Mouse (Mus musculus) hindbrain, embryonic 14.5 days (tissue): ENCODE results near the gene Cyb561d1. TPM values are rescaled to one million over a fixed set of nuclear protein-coding genes. Genes with fewer than 3 reads are reported as not detected.
"Not testable (repeated sequence)": the region's sequence is repeated elsewhere in the genome, so short reads cannot be mapped to it uniquely, and the experiment has no call there.

Experiments
- ATAC-seq: fragments of 200-750 bp; cut with Nextera tagmentation; 2 replicates; pipeline ENCODE4 v1.8.0; 2017; ENCODE audit warnings: moderate number of reproducible peaks, mild to moderate bottlenecking, moderate TSS enrichment, moderate library complexity; ENCODE audit not compliant: low FRiP score
- DNase-seq: peaks from one replicate; pipeline ENCODE4 v3.0.0-alpha.2; 2015; ENCODE audit warnings: low spot score
- H3K27ac ChIP-seq: fragments of 300-500 bp; sonication (generic); 2 replicates; pipeline ENCODE4 v1.5.1; 2014; ENCODE audit warnings: mild to moderate bottlenecking, moderate library complexity
- H3K27me3 ChIP-seq: fragments of 300-500 bp; sonication (generic); 2 replicates; pipeline ENCODE4 v1.6.1; 2014; ENCODE audit warnings: mild to moderate bottlenecking, low read length, mixed read lengths; ENCODE audit not compliant: control insufficient read depth, insufficient read depth
- H3K36me3 ChIP-seq: fragments of 300-500 bp; sonication (generic); replicated peaks from 2 replicates; pipeline ENCODE4 v1.6.1; 2014; ENCODE audit not compliant: control insufficient read depth, insufficient read depth
- H3K4me1 ChIP-seq: fragments of 300-500 bp; sonication (generic); replicated peaks from 2 replicates; pipeline ENCODE4 v1.6.1; 2014; ENCODE audit warnings: antibody characterized with exemption, low read length, mixed read lengths; ENCODE audit not compliant: control insufficient read depth, insufficient read depth
- H3K4me2 ChIP-seq: fragments of 300-500 bp; sonication (generic); replicated peaks from 2 replicates; pipeline ENCODE4 v1.6.1; 2014; ENCODE audit warnings: mild to moderate bottlenecking, moderate library complexity
- H3K4me3 ChIP-seq: fragments of 300-500 bp; sonication (generic); replicated peaks from 2 replicates; pipeline ENCODE4 v1.5.1; 2014; ENCODE audit warnings: mild to moderate bottlenecking, low read length
- H3K9ac ChIP-seq: fragments of 300-500 bp; sonication (generic); 2 replicates; pipeline ENCODE4 v1.6.1; 2014
- H3K9me3 ChIP-seq: fragments of 300-500 bp; sonication (generic); 2 replicates; pipeline ENCODE4 v1.6.1; 2016; ENCODE audit warnings: low read length; ENCODE audit not compliant: control insufficient read depth
- WGBS: fragments of 180-500 bp; shearing (Covaris S2); extraction: QIAGEN DNeasy Blood & Tissue Kit; methylation state at CpG from one replicate; pipeline ENCODE4 v1.1.7; 2014; 5-methylcytosine and 5-hydroxymethylcytosine counted together
- polyA plus RNA-seq: library from polyadenylated mRNA; unstranded; fragments of >200 nt; fragmentation: Nextera tagmentation; extraction: Ambion mirVana; gene quantifications from 2 replicates; pipeline ENCODE4 v1.2.1, GENCODE M21; 2014

Cyb561d1 gene
- polyA plus RNA-seq: 2.4 and 2.7 TPM in 2 replicates

DNA sequence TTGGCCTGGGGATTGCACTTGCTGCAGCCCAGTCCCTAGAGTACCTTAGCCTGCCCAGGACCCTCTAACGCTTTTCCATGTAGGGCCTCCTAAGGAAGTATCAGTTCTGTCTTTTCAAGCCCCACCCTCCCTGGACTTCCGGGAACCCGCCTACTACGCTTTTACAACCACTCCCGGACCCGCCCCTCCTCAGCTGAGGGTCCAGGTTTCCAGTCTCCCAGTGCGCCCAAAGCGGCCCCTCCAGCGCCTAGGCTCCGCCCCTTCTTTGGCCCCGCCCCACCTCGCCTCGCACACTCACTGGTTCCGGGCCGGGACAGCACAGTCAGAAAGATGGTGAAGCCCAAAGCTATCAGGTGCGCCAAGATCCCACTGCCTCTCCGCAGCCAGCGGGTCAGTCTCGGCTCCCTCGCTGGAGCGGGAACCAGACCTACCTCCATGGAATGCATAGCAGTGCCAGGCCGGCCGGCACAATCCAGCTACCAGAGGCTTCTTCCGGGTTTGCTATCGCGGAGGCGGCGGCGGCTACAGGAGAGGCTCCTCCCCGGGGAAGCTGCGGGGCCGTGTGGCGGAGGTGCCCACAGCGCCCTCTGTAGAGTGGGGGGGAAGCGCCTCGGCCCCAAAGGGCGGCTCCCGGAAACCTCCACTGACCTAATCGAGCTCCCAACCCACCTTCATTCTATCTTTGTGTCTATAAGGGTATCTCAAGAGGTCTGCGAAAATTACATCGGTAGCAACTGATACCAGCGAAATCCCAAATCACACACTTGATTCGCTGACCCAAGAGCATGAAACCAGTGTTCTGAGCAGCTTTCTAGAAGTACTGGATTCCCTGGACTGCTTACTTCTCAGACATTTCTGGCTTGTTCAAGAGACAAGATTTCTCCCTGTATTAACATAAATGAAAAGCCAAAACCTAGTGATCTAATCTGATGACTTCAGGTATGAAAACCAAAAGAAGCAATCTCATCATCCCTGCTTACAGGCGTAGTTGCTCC, at the start of gene Cyb561d1:
Cyb561d1 (minus strand) TSS at position 884 of the 995 bp plus-strand sequence.
- Histone ChIP-seq H3K36me3 (peaks cover 46% of the 10 kb centered on the region), H3K27ac (peak within 1 kb of the TSS; percentile 77), H3K27me3 (no peaks in the 10 kb centered on the region), H3K9me3 (no peaks in the 10 kb centered on the region), H3K4me2 (peak within 1 kb of the TSS; percentile 60), H3K4me3 (peak within 1 kb of the TSS; percentile 45), H3K4me1 (peaks cover 28% of the 10 kb centered on the region), H3K9ac (peak within 1 kb of the TSS; percentile 65)
- ATAC-seq: peak; percentile 84
- DNase-seq: peak; percentile 75
- 3% methylated on average over 44 of the region's 44 CpGs for WGBS

DNA sequence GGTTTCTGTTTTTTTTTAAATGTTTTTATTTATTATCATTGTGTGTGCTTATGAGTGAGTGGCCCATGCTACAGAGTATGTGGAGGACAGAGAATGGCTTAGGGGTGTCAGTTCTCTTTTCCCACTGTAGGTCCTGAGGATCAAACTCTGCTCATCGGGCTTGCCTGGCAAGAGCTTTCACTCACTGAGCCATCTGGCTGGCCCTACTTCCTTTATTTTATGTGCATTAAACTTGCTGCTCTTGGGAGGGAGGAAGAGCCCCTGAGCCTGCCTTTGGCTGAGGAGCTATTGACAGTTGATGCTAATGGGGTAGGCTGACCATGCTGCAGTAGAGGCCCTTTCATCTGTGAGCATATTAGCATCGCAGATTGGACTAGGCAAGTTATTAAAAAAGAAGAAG, 45.8 kb upstream of the Cyb561d1 start:
- Histone ChIP-seq H3K9ac (no peak overlapping the region), H3K9me3 (no peaks in the 10 kb centered on the region), H3K4me1 (no peaks in the 10 kb centered on the region), H3K27me3 (no peaks in the 10 kb centered on the region), H3K4me3 (no peak overlapping the region), H3K4me2 (no peak overlapping the region), H3K27ac (no peak overlapping the region), H3K36me3 (no peaks in the 10 kb centered on the region)
- 83% methylated on average over 2 of the region's 2 CpGs for WGBS
- DNase-seq (no peak), ATAC-seq (no peak)

DNA sequence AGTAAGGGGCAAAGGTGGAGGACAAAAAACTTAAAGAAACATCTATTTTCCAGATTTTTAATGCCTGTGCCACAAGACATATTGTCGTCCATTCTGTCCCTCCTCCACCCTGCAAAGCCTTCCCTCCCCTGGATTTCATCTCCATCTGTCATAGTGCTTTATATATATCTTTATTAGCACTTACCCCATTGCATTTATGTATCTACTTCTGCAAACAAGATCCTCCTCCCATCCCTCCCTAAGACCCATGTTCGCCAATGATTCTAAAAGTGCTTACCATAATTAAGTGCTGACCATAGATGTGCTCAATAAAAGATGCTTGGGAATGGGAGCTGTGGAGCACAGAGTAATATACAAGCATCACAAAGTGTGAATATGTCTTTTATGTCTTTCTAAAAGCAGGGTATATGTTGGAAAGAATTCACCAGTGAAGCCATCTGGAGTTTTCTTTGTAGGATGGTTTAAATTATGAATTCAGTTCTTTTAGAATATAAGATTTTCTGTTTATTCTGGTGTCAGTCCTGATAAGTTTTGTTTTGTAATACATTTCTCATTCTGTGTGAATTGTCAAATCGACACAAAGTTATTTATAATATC, 40.3 kb upstream of the Cyb561d1 start:
- no peak for DNase-seq
- Histone ChIP-seq H3K9ac (no peak overlapping the region), H3K27ac (no peak overlapping the region), H3K4me1 (no peaks in the 10 kb centered on the region), H3K27me3 (no peaks in the 10 kb centered on the region), H3K4me3 (no peak overlapping the region), H3K36me3 (no peaks in the 10 kb centered on the region), H3K4me2 (no peak overlapping the region), H3K9me3 (no peaks in the 10 kb centered on the region)
- no peak for ATAC-seq
- WGBS: 93% methylated on average over 3 of the region's 3 CpGs

DNA sequence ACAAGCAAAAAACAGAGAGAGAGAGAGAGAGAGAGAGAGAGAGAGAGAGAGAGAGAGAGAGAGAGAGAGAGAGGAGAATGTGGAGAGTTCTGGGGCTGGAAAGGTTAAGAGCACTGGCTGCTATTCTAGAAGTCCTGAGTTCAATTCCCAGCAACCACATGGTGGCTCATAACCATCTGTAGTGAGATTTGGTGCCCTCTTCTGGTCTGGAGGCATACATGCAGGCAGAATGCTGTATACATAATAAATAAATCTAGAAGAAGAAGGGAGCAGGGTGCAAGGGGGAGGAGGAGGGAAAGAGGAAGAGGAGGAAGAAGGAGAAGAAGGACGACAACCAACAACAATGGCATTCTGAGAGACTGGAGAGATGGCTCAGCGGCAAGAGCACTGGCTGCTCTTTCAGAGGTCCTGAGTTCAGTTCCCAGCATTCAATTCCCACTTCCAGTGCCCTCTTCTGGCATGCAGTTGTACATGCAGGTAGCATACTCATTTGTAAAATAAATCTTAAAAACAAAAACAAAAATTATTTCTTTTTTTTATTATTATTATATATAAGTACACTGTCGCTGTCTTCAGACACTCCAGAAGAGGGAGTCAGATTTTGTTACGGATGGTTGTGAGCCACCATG, 36.6 kb upstream of the Cyb561d1 start:
- H3K36me3 ChIP-seq, H3K27ac ChIP-seq, H3K4me3 ChIP-seq, DNase-seq, ATAC-seq, H3K4me1 ChIP-seq, H3K9me3 ChIP-seq, H3K27me3 ChIP-seq, H3K9ac ChIP-seq, H3K4me2 ChIP-seq: not testable (repeated sequence)
- WGBS: 85% methylated on average over 4 of the region's 4 CpGs

DNA sequence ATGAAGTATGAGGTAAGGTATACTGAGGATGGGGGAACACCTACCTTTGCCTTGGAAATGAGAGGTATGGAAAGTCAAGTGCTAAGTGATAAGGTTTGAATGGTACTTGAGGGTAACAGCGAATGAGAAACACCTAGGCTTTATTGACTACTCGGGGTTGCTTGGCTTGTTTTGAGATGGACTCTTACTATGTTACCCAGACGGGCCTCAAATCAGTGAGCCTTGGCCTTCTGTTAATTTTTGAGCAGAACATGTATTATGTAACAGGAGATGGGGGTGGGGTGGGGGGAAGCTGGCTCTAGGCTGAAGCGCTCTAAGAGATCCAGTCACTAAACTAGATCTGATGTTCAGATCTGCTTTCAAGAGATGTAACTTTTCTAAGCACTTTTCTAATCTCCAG, 30.6 kb upstream of the Cyb561d1 start:
- peaks cover 2% of the 10 kb centered on the region; the same call in 1 of the 2 replicates for H3K4me1 ChIP-seq
- H3K9ac ChIP-seq: no peak overlapping the region
- 86% methylated on average over 4 of the region's 4 CpGs for WGBS
- H3K4me3 ChIP-seq: no peak overlapping the region
- ATAC-seq (no peak), DNase-seq (no peak)
- H3K27ac ChIP-seq: no peak overlapping the region
- H3K4me2 ChIP-seq: no peak overlapping the region
- peaks cover 20% of the 10 kb centered on the region for H3K27me3 ChIP-seq
- H3K9me3 ChIP-seq: no peaks in the 10 kb centered on the region
- H3K36me3 ChIP-seq: no peaks in the 10 kb centered on the region

DNA sequence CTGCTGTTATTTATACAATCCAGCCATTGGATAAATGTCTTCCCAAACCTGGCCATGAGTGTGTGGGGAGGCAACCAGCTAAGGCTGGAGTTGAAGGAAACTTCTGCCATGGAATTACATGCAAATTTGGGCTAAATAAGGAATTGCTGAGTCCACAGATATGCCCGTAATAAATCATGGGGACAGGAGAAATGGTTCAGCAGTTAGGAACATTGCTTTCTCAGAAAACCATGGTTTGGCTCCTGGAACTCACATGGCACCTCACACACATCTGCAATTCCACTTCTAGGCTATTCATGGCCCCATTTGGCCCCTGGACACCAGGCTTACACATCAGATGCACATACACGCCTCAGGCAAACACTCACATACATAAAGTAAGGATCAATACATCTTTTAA, 26.5 kb upstream of the Cyb561d1 start:
- ATAC-seq (no peak), DNase-seq (no peak)
- Histone ChIP-seq H3K4me3 (no peak overlapping the region), H3K4me2 (no peak overlapping the region), H3K27me3 (peaks cover 55% of the 10 kb centered on the region), H3K9ac (no peak overlapping the region), H3K4me1 (peaks cover 5% of the 10 kb centered on the region), H3K36me3 (no peaks in the 10 kb centered on the region), H3K9me3 (no peaks in the 10 kb centered on the region), H3K27ac (no peak overlapping the region)
- WGBS: 84% methylated on average over 2 of the region's 2 CpGs

DNA sequence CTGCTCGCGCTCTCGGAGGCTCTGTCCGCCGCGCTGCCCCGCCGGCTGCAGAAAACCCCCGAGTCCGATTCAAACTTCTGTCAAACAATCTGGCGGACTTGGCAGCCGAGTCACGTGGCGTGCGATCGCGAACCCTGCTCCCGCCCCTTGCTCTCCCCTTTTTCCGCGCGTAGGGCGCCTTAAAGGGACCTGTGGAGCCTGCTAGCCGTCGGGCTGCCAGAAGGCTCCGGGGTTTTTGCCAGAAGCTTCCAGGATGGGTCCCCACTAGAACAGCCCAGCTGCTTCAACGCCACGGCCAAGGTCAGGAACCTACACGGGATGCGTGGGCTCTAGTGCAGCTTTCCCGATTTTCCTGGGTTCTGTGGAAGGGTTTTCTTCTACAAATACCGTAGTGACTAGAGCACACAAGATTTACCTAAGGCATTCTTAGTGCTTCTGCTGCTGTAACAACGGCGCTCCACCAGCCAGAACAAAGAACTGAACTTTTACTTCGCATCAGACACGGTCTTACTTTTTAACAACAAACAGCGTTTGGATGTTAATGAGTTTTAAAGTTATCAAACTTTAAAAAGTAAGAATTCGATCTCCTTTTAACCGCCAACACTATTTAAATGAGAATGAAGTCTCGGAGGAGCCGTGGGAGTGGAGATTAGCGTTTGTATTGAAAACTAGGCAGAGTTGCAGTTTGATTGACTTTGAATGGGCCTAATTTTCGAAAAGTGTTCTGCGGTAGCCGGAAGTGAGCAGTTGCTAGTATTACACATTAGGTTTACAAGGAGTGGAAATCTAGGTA, 25.7 kb upstream of the Cyb561d1 start, which contains the start of gene Sypl2:
Sypl2 (minus strand) TSS at position 91 of the 793 bp plus-strand sequence.
- Histone ChIP-seq H3K9me3 (no peaks in the 10 kb centered on the region), H3K4me2 (peak within 1 kb of the TSS; percentile 61), H3K27me3 (peaks cover 57% of the 10 kb centered on the region), H3K9ac (peak within 1 kb of the TSS; percentile 31; the same call in 1 of the 2 replicates), H3K27ac (no peak within 1 kb of the TSS), H3K4me1 (peaks cover 5% of the 10 kb centered on the region), H3K36me3 (no peaks in the 10 kb centered on the region), H3K4me3 (peak within 1 kb of the TSS; percentile 34)
- ATAC-seq (no peak), DNase-seq (peak; percentile 38)
- 2% methylated on average over 44 of the region's 44 CpGs for WGBS

DNA sequence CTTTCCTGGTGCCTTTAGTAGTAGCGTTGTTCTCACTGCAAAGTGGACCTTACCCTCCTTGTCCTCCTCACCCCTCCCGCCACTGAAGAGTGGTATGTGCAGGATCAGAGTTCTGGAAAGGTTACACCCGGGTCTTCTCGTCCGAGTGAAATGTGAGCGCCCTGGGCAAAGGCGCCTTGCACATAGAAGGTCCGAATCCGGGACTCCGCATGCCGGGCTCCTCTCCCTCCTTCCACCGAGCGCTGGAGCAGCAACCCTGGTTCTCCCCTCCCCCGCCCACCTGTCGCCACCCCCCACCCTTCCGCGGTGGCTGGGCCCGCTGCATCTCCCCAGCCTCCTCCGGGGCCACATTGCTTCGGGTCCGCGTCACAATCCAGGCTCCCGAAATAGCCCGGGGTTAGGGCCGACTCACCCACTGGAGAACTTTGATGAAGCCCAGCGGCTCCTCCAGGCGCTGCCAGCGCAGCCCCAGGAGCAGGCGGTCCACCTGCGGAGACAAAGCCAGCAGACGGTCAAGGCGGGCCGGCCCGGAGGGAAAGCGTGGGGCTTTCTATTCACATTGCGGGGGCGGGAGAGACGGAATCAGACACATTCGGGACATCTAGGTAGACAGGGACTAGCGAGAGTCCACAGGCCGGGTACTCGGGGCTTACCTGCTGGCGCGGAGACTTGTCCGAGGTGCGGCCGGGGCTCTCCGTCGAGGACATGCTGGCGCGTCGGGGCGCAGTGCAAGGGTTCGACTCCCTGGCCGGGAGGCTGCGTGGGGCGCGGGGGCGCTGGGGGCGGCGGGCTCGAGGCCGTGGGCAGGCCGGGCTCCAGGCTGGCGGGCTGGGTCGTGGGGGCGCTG, 24.9 kb upstream of the Cyb561d1 start:
- Histone ChIP-seq H3K36me3 (no peaks in the 10 kb centered on the region), H3K4me2 (peak overlapping the region; percentile 61), H3K27ac (no peak overlapping the region), H3K4me3 (peak overlapping the region; percentile 34), H3K4me1 (peaks cover 5% of the 10 kb centered on the region), H3K9me3 (no peaks in the 10 kb centered on the region), H3K27me3 (peaks cover 57% of the 10 kb centered on the region), H3K9ac (peak overlapping the region; percentile 31; the same call in 1 of the 2 replicates)
- no peak for ATAC-seq
- WGBS: 4% methylated on average over 59 of the region's 67 CpGs
- no peak for DNase-seq
